Mouse (Mus musculus): ENCODE data around the gene Zcchc4.

DNA sequence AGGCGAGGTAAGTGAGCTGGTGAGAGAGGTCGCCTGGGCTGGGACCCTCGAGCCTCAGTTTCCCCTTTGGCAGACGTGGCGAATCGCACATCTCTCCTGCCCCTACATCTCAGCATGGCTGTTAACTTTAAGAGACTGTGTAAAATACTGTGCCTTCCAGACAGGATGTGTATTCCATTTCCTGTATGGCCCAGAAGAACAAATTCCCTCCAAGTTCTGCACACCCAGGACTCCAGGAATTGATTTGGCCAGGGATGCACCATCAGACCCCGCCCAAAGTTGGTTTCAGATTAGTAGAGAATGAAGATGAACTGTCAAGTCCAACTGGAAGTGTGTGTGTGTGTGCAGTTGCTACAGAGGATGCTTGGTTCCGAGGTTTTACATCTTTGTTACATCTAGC, 59.2 kb downstream of the Zcchc4 start:
- no peak for TF ChIP-seq POLR2A (IDR thresholded peaks at IDR 0.05; ENCODE audit: insufficient read length, low read depth)
- no peak for TF ChIP-seq MAX (IDR thresholded peaks at IDR 0.05; ENCODE audit: low read depth)
- TF ChIP-seq SRF (IDR thresholded peaks at IDR 0.05; ENCODE audit: control insufficient read depth, insufficient read length, low read depth): no peak
- TF ChIP-seq USF1 (IDR thresholded peaks at IDR 0.05; ENCODE audit: low read depth): no peak
- no peak for TF ChIP-seq MYOG (IDR thresholded peaks at IDR 0.05; ENCODE audit: control insufficient read depth in 1 of 3, insufficient read depth in 1 of 3, insufficient read length in 2 of 3, low read depth in 2 of 3)
- no peak for TF ChIP-seq TCF3 (IDR thresholded peaks at IDR 0.05; ENCODE audit: insufficient read length, low read depth)
- no peak for TF ChIP-seq TCF12 (IDR thresholded peaks at IDR 0.05; ENCODE audit: insufficient read depth, poor library complexity, severe bottlenecking)
- no peak for TF ChIP-seq E2F4 (IDR thresholded peaks at IDR 0.05; ENCODE audit: insufficient read depth)
- TF ChIP-seq MYOD1 (IDR thresholded peaks at IDR 0.05; ENCODE audit: control insufficient read depth in 1 of 3, insufficient read length in 2 of 3, low read depth in 2 of 3): no peak
